Mouse (Mus musculus) c-Kit-positive CD71-positive TER-119-negative erythroid progenitor cells, embryonic 14.5 days (primary cell): ENCODE data around the gene Dsn1.

Experiments
- DNase-seq: peaks from one replicate; pipeline ENCODE4 v3.0.0-alpha.2; 2013; ENCODE audit warnings: low read depth

Gene Dsn1

GRCm38 (mm10) chr2:156973316-156974100 is 33.4 kb downstream of the Dsn1 start:
- DNase-seq: no peak

- DNase-seq: no peak
Observed at GRCm38 (mm10) chr2:156970253-156970652, 36.7 kb downstream of the Dsn1 start.

GRCm38 (mm10) chr2:156968501-156968900 is 38.5 kb downstream of the Dsn1 start:
- no peak for DNase-seq

GRCm38 (mm10) chr2:156967388-156967787 is 39.6 kb downstream of the Dsn1 start:
- no peak for DNase-seq

- DNase-seq: no peak
Observed at GRCm38 (mm10) chr2:156963891-156964290, 43.1 kb downstream of the Dsn1 start.

GRCm38 (mm10) chr2:156958496-156959252 is 48.3 kb downstream of the Dsn1 start:
- peak; percentile 33 for DNase-seq

GRCm38 (mm10) chr2:156957035-156957434 is 49.9 kb downstream of the Dsn1 start:
- DNase-seq: no peak

- peak; percentile 74 for DNase-seq
Observed at GRCm38 (mm10) chr2:156956306-156956705, 50.6 kb downstream of the Dsn1 start.

- DNase-seq: no peak
Observed at GRCm38 (mm10) chr2:156954463-156954862, 52.5 kb downstream of the Dsn1 start.

GRCm38 (mm10) chr2:156951301-156952094 is 55.5 kb downstream of the Dsn1 start:
- DNase-seq: no peak

- DNase-seq: no peak
Observed at GRCm38 (mm10) chr2:156950816-156951215, 56.1 kb downstream of the Dsn1 start.
